Mouse (Mus musculus): ENCODE data around the gene Top2a. TPM values are rescaled to one million over a fixed set of nuclear protein-coding genes. Genes with fewer than 3 reads are reported as not detected.

Top2a gene
- polyA plus RNA-seq, 1 experiment from 2014 or later, result 217 TPM

- peak overlapping the region; percentile 86 for H3K27ac ChIP-seq
- H3K36me3 ChIP-seq, result peaks cover 10% of the 10 kb centered on the region
- H3K27me3 ChIP-seq (replicated peaks), result no peaks in the 10 kb centered on the region
- H3K4me1 ChIP-seq, result peaks cover 81% of the 10 kb centered on the region
- H3K4me3 ChIP-seq (replicated peaks), result no peak overlapping the region
- peak overlapping the region; percentile 39 for H3K4me2 ChIP-seq
- H3K9ac ChIP-seq, result no peak overlapping the region
- peak; percentile 27; the same call in 1 of the 2 replicates for ATAC-seq (ENCODE audit: insufficient read depth, low FRiP score, low read depth)
- 51% methylated on average over 16 of the region's 16 CpGs for WGBS
- H3K9me3 ChIP-seq, result no peaks in the 10 kb centered on the region
Observed at GRCm38 (mm10) chr11:98951026-98951906, 72.7 kb downstream of the Top2a start.

GRCm38 (mm10) chr11:98950484-98950883, 73.5 kb downstream of the Top2a start:
- H3K4me2 ChIP-seq, result no peak overlapping the region
- H3K4me3 ChIP-seq (replicated peaks), result no peak overlapping the region
- ATAC-seq (ENCODE audit: insufficient read depth, low FRiP score, low read depth), result no peak
- H3K9ac ChIP-seq, result no peak overlapping the region
- no peaks in the 10 kb centered on the region for H3K27me3 ChIP-seq (replicated peaks)
- WGBS, result 83% methylated on average over 9 of the region's 9 CpGs
- H3K9me3 ChIP-seq, result no peaks in the 10 kb centered on the region
- peaks cover 9% of the 10 kb centered on the region for H3K36me3 ChIP-seq
- peaks cover 80% of the 10 kb centered on the region for H3K4me1 ChIP-seq
- H3K27ac ChIP-seq, result peak overlapping the region; percentile 86; the same call in 1 of the 2 replicates

DNA sequence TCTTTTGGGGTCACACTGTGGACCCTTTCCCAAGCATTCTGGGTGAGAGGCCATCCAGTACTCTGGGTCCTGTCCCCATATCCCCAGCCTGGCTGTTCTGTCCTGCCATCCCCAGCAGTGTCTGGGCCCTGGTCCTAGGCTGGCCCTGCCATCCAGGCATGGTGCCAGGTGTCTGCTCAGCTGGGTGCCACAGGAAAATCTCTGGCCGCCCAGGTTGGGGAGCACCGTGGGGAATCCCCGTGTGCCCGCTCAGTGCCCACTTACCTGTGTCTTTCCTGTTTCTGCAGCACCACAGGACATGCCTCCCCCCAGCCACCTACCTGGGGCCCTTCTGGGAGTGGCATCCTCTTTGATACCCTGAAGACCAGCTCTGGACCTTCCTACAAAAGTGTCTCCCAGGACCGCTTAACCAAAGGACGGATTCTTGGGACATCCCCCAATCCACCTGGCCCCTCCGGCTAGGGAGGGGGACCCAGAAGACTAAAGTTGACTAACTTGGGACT, 74.0 kb downstream of the Top2a start:
- Histone ChIP-seq H3K4me1 (peaks cover 80% of the 10 kb centered on the region), H3K9ac (no peak overlapping the region), H3K4me3 (replicated peaks) (no peak overlapping the region), H3K9me3 (no peaks in the 10 kb centered on the region), H3K27me3 (replicated peaks) (no peaks in the 10 kb centered on the region), H3K27ac (0 out of 2 replicates have a peak overlapping the region, but pooled peaks have one; percentile 86), H3K4me2 (no peak overlapping the region), H3K36me3 (peaks cover 9% of the 10 kb centered on the region)
- ATAC-seq (ENCODE audit: insufficient read depth, low FRiP score, low read depth), result no peak
- WGBS, result 81% methylated on average over 7 of the region's 7 CpGs

GRCm38 (mm10) chr11:98949242-98949957, 74.6 kb downstream of the Top2a start:
- Histone ChIP-seq H3K27ac (no peak overlapping the region), H3K9ac (no peak overlapping the region)

GRCm38 (mm10) chr11:98947969-98948569, 75.9 kb downstream of the Top2a start:
- 48% methylated on average over 18 of the region's 18 CpGs for WGBS
- peaks cover 9% of the 10 kb centered on the region for H3K36me3 ChIP-seq
- no peak overlapping the region for H3K4me3 ChIP-seq (replicated peaks)
- no peaks in the 10 kb centered on the region for H3K27me3 ChIP-seq (replicated peaks)
- peaks cover 81% of the 10 kb centered on the region for H3K4me1 ChIP-seq
- no peak for ATAC-seq (ENCODE audit: insufficient read depth, low FRiP score, low read depth)
- peak overlapping the region; percentile 72 for H3K27ac ChIP-seq
- no peak overlapping the region for H3K9ac ChIP-seq
- H3K9me3 ChIP-seq, result no peaks in the 10 kb centered on the region
- H3K4me2 ChIP-seq, result peak overlapping the region; percentile 11; the same call in 1 of the 2 replicates

More at GRCm38 (mm10) chr11:98949242-98949957, 74.6 kb downstream of the Top2a start:
- WGBS, result 60% methylated on average over 12 of the region's 12 CpGs
- Histone ChIP-seq H3K36me3 (peaks cover 9% of the 10 kb centered on the region), H3K4me2 (no peak overlapping the region), H3K4me3 (replicated peaks) (no peak overlapping the region), H3K4me1 (peaks cover 80% of the 10 kb centered on the region), H3K27me3 (replicated peaks) (no peaks in the 10 kb centered on the region), H3K9me3 (no peaks in the 10 kb centered on the region)
- no peak for ATAC-seq (ENCODE audit: insufficient read depth, low FRiP score, low read depth)

- H3K4me2 ChIP-seq, result no peak overlapping the region
- WGBS, result 52% methylated on average over 3 of the region's 3 CpGs
- H3K4me3 ChIP-seq (replicated peaks), result no peak overlapping the region
- peaks cover 4% of the 10 kb centered on the region; the same call in 1 of the 2 replicates for H3K36me3 ChIP-seq
- peak overlapping the region; percentile 98; the same call in 1 of the 2 replicates for H3K27ac ChIP-seq
- H3K9me3 ChIP-seq, result no peaks in the 10 kb centered on the region
- no peaks in the 10 kb centered on the region for H3K27me3 ChIP-seq (replicated peaks)
- ATAC-seq (ENCODE audit: insufficient read depth, low FRiP score, low read depth), result no peak
- no peak overlapping the region for H3K9ac ChIP-seq
- peaks cover 88% of the 10 kb centered on the region for H3K4me1 ChIP-seq
Observed at GRCm38 (mm10) chr11:98945605-98945977, 78.4 kb downstream of the Top2a start.

GRCm38 (mm10) chr11:98944897-98945604, 78.9 kb downstream of the Top2a start:
- no peak overlapping the region for H3K9ac ChIP-seq
- peak overlapping the region; percentile 98 for H3K27ac ChIP-seq

GRCm38 (mm10) chr11:98943741-98944461, 80.1 kb downstream of the Top2a start:
- no peak overlapping the region for H3K9ac ChIP-seq
- WGBS, result 28% methylated on average over 14 of the region's 14 CpGs
- peaks cover 88% of the 10 kb centered on the region for H3K4me1 ChIP-seq

More at GRCm38 (mm10) chr11:98944897-98945604, 78.9 kb downstream of the Top2a start:
- H3K4me3 ChIP-seq (replicated peaks), result no peak overlapping the region
- 27% methylated on average over 11 of the region's 11 CpGs for WGBS
- ATAC-seq (ENCODE audit: insufficient read depth, low FRiP score, low read depth), result no peak
- H3K4me2 ChIP-seq, result peak overlapping the region; percentile 36; the same call in 1 of the 2 replicates
- no peaks in the 10 kb centered on the region for H3K36me3 ChIP-seq
- no peaks in the 10 kb centered on the region for H3K9me3 ChIP-seq
- H3K4me1 ChIP-seq, result peaks cover 88% of the 10 kb centered on the region
- no peaks in the 10 kb centered on the region for H3K27me3 ChIP-seq (replicated peaks)

More at GRCm38 (mm10) chr11:98943741-98944461, 80.1 kb downstream of the Top2a start:
- Histone ChIP-seq H3K4me2 (peak overlapping the region; percentile 85), H3K27me3 (replicated peaks) (no peaks in the 10 kb centered on the region), H3K9me3 (no peaks in the 10 kb centered on the region), H3K27ac (peak overlapping the region; percentile 98), H3K4me3 (replicated peaks) (no peak overlapping the region; the same call in 1 of the 2 replicates), H3K36me3 (no peaks in the 10 kb centered on the region)
- no peak for ATAC-seq (ENCODE audit: insufficient read depth, low FRiP score, low read depth)
